Mouse (Mus musculus) heart, postnatal 25 days (tissue): ENCODE results near the gene Pde4d. TPM values are rescaled to one million over a fixed set of nuclear protein-coding genes. Genes with fewer than 3 reads are reported as not detected.

Experiments used
- DNase-seq: peaks from one replicate; pipeline ENCODE4 v3.0.0; 2022; ENCODE audit warnings: low spot score
- intact Hi-C: fragments of 180-260 bp; cut with DNase I; formaldehyde crosslinking; loops from one replicate; pipeline ENCODE4 v1.15.1; 2025
- total RNA-seq, 2 experiments: library from RNA; stranded (reverse); gene quantifications; 2 replicates each; pipeline ENCODE4 v1.2.3; 2021

Gene Pde4d
- total RNA-seq, 2 experiments from 2014 or later: 29.1 to 41.2 TPM

DNA sequence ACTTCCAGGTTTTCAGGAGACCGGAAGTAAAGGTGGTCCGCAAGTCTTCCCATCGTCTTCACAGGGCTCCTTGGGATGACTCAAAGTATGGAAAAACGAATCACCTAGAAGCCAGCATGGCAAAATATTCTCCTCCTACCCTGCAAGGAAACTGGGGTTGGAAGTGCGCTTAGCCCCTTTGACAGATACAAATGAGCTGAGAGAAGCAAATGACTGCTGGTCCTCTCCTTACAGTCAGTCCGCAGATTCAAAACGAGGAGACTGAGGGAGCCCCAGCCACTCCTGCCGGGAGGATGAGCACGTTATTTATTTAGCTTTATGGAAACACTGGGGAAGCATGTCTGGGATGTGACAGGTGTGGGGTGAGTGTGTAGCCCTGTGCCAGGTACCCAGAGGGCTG lies 1344.2 kb downstream of the Pde4d start:
- DNase-seq: no peak
- intact Hi-C loops: no loop called here

DNA sequence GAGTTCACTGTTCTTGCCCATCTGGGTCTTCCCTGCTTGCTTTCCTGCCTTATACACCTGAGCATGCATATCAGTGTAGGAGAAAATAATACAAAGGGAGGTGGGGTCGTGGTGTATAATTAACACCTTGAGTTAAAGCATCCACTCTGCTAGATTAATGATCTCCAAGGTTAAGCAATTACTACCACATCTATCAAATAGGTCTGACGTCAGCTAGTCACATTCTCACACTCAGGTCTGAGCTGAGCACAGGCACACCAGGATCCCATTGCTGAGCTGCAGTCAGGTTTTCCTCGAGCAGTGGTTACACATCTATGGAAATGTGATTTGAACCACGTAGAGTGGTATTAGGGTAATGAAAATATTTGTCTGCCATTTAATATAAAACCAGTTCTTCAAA lies 1348.9 kb downstream of the Pde4d start:
- DNase-seq: no peak
- intact Hi-C loops: no loop called here

DNA sequence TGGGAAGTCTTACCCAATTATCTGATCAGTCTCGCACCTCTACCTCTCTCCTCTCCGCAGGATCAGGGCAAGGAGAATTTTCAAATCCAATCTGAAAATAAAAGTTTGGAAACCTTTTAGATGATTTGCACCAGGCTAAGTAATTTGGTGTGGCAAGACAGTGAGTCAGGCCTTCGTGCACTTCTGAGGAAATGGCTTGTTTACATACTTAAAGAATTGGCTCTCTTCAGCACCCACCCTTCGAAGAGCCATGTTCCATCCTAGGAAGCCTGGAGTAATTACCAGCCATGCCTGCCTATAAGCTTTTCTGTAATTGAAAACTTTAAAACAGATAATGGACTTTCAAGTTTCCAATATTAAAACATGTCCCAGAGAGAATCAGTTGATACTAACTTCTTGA lies 1352.5 kb downstream of the Pde4d start:
- no peak for DNase-seq
- intact Hi-C loops: no loop called here

DNA sequence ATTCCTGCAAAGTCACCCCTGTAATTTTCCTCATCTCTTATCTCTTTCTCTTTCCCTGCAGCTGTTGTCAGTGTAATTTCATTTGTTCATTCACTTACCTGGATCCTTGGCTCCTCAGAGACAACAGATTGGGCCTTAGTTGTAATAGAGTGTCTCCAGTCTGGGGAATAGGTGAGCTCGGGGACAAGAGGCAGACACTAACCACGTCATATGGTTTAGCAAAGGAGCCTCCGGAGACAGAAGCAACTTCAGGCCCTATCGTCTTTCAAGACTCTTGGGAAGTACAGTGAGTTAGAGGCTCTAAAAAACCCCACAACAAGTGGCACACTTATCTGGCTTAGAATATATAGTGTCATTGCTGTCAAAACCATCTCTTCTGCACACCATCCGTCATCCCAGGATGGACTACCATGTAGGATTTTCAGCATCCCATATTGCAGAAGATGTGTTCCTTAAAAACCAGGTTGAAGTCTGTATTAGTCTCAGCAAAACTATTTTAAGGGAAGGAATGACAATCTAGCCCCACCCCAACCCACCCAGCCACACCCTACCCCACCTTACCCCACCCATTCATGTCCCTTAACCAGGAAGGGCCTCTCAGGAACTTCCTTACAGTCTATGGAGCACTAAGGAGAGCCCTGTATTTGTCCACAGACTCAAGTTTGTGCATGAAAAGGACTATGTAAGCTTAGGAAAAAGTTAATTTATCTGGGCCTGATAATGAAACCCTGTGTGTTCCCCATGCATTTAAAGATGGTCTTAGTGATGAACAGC lies 1356.6 kb downstream of the Pde4d start:
- intact Hi-C loops: no loop called here
- no peak for DNase-seq

DNA sequence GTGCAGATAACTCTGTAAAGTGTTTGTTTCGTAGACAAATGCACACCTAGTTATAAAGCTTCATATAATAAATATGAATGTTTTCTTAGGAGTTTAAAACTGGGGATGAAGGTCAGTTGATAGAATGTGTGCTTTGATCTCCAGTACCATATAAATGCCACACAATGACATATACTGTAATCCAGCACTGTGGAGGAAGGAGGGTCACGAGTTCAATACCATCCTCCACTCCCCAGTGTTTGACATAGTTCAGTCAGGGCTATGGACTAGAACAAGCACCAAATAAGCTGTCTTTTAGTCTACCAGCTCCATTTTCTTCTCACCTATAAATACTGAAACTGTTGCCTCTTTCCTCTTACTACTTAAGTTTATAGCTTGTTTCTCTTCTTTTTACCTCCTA lies 1357.3 kb downstream of the Pde4d start:
- no peak for DNase-seq
- intact Hi-C loops: no loop called here

DNA sequence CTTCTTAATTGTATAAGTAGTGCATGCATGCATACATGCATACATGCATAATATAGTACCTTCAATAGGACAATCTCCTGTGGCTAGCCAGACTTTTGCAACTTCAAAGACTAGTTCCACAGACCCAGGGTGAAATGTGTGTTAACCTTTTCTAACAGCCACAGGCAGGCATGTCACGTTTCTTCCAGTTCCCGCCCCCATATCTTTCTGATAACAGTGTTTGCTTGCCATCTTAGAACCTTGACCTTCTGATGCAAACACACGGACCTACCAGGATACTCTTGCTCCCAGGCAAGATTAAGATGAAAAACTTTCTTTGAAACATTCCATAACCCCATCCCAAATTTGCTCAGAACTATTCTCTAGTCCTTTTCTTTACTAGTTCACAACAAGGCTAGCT lies 1357.7 kb downstream of the Pde4d start:
- DNase-seq: no peak
- intact Hi-C loops: no loop called here

DNA sequence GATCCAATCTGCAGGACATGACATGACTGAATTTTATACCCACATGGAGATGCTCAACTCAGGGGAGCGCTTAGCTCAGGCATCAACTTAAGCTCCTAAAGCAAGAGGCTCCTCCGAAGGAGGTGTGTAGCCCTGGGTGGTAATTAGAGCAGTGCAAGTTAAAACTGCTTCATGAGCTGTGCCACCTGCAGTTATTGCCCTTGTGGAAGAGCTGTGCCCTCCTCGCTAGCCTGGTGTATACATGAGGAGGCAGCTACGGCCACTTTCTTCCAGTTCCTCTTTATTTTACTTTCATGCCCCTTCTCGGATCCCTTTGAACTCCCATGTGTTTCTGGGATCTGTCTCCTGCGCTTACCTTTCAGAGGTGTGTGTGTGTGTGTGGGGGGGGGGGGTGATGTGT lies 1358.3 kb downstream of the Pde4d start:
- intact Hi-C loops: no loop called here
- DNase-seq: no peak

DNA sequence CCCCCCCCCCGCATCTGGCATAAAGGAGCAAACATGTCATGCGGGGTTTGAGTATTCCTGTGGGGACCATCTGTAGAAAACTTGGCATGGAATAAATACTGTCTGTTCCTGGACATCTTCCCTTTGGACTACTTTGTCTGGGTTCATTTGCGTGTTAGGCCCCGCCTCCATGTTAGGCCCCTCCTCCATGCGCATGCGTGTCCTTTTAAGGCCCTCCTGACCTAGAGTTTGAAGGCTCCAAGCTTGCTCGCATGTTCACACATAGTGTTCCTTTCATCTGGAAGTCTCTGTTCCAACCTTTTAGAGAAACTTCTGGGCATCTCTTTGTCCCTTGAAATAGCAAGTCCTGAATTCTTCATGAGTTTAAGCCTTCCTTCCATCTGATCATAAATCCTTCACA lies 1359.2 kb downstream of the Pde4d start:
- DNase-seq: no peak

DNA sequence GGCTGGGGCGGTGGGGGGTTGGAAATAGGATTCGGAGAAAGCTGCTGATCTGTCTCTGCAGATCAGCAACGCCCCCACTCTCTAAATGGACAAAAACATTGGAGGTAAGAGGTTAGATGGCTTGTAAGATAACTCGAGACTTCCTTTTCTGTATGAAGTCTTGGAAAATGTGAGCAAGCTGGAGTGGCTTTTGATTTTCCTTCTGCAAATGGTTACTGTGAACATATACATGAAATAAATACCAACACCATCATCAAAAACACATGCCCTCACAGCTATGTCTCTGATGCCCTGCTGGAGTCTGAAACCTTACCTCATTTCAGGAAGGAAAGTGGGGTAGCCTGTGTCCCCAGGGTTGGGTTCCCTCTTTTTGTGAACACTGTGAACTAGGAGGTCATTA lies 1359.9 kb downstream of the Pde4d start:
- intact Hi-C loops: no loop called here
- DNase-seq: no peak

More for the DNA sequence above, 1359.2 kb downstream of the Pde4d start:
- intact Hi-C loops: no loop called here

DNA sequence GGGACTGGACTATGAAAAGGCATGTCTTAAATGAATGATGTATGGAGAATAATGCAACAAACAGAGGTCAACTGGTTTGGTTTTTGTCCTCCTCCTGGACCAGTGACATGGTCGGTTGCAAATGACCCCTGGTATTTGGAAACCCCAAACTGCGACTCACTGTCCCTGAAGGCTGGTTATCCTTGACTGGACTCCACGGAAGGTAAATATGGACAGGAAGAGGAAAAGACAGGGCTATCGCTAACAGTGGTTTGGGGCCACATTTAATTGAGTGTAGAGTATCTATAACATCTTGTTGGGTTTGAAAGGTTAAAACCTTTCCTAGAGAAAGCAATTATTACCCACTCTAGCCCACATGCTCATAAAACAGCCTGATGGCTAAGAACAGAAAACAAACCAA lies 1364.2 kb downstream of the Pde4d start:
- no peak for DNase-seq
- intact Hi-C loops: no loop called here

DNA sequence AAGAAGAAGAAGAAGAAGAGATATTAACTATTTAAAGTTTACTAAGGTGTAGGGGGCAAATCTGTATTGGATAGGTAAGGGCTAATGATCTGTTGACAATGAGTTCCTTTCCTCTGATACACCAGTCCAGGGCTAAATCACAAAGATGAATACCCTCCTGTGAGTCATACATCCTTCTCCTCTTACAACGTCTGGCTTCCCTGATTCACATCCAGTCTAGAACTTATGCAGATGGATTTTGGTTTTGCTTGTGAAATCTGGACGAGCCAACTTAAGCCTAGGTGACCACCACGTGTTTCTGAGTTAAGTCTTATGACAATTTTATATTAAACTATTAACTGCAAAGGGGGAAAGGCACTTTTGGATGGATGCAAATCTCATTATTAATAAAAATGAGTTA lies 1369.3 kb downstream of the Pde4d start:
- intact Hi-C loops: no loop called here
- DNase-seq: no peak

DNA sequence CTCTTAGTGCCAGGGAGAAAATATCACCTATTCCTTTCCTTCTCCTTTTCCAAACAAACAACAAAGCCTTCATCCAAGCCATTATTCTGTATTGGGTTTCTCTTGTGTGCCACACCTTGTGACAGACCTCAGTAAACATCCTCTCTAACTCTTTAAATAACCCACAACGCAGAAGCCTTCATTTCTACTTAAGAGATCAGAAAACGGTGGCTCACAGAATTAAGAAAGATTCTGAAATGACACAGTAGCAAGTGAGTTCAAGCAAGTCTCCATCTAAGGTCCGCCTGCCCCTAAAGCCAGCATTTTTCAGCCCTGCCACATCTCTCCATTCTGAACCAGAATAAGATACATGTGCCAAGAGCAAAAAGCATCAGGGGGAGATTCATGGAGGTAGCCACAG lies 1370.4 kb downstream of the Pde4d start:
- intact Hi-C loops: no loop called here
- DNase-seq: no peak

DNA sequence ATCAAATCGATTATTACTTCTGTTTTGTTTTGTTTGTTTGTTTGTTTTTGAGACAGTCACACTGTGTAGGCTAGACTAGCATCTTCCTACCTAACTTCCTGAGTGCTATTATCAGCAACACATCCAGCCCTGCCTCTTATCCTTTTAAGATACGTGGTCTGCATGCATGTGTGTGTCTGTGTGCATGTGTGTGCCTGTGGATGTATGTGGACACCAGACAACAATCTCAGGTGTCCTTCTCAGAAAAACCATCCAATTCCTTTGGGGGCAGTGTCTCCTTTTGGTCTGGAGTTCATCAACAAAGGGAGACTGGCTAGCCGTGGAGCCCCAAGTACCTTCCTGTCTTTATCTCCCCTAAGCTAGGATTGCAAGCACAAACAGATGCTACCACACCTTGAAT lies 1371.1 kb downstream of the Pde4d start:
- intact Hi-C loops: no loop called here
- no peak for DNase-seq

DNA sequence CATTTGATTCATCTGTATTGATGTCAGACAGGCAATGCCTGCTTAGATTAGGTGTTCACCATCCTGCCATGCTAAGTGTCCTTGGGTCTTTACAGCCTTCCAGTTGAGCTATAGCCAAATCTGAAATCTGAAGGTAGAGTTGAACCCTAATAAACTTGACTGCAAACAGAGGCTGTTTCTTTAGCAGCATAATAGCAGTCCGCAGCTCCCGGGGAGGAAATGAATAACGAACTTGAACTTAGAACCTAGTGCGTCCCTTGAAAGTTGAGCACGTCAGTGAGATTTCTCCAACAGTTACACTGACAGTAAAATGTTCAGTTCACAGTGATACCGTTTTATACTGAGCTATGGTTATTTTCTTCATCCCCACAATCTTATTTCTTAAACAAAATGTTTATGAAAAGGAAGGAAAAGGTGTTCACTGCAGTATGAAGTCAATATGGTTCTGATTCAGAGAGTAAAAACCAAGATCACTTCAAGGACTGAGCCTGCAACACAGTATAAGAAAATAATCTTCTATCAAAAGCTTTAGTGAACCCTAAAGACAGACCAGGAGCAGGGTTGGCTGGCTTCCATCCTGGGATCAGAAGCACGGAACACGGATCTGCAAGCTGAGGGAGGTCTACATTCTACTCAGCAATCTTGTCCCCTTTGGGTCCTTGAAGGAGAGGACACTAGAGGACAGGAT lies 1372.1 kb downstream of the Pde4d start:
- DNase-seq: no peak
- intact Hi-C loops: loop anchor here (2.0 kb wide), 2 partner anchors 45 to 81 kb away; no protein-coding TSS in a partner anchor

DNA sequence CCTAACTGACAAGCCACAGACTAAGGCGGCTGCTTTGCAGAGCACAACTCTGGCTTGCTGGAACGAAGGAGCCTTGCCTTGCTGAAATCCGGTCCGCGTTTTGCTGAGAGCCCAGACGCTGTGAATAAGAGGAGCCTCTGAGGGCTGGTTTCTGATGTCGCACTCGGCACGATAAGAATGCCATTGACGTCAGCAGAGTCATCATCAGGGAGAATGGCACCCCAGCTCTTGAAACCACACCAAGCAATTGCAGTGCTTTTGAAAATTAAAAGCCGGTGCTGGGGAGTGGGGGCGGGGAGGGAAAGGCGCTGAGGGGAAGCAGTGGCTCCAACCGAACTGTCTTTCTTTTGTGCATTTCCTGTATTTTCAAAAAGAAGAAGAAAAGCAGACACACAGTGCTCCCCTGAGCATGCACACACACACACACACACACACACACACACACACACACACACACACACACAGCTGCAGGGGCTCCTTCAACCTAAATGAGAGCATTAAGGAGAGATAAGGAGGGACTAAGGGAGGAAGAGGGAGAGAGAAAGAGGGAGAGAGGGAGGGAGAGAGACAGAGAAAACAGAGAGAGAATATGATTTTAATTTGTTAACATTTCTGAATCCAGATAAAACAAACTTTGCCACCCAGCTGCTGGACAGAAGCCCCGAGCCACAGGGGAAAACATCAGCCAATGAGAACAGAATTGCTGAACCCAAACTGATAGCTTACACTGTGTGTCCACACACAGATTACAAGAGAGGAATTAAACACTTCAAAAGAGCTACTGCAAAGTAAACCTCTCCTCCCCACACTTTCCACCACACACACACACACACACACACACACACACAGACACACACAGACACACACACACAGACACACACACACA lies 1372.9 kb downstream of the Pde4d start:
- DNase-seq: peak; percentile 85
- intact Hi-C loops: loop anchor here (2.0 kb wide), 2 partner anchors 46 to 80 kb away; no protein-coding TSS in a partner anchor

DNA sequence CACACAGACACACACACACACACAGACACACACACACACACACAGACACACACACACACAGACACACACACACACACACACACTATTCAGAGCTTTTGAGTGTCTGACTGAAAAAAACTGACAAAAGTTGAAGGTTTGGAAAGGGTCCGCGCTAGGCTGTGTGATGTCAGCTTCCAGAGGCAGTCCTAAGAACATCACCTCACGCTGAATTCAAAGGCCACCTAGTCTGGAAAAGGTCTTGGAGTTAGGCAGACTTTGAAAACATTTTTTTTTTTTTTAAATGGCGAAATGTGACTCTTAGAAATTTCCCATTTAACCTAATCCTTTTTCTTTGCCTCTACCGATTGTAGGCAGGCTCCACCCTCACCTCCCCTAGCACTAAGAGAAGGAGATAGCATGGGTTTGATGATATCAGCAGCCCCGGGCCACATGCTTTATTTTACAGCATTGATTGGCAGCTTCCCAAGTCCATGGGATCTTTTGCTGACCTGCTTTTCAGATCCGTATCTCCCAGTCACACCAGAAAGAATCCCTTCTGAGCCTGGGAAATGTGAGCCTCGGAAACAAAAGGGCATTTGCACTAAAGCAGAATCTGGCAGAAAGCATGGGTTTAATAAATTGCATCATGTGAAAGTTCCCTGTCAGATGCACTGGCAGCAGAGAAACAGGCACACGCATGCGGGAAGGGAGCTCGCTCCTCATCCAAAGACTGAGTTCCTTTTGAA lies 1373.7 kb downstream of the Pde4d start:
- intact Hi-C loops: loop anchor here (2.0 kb wide), 2 partner anchors 47 to 79 kb away; no protein-coding TSS in a partner anchor
- DNase-seq: no peak

DNA sequence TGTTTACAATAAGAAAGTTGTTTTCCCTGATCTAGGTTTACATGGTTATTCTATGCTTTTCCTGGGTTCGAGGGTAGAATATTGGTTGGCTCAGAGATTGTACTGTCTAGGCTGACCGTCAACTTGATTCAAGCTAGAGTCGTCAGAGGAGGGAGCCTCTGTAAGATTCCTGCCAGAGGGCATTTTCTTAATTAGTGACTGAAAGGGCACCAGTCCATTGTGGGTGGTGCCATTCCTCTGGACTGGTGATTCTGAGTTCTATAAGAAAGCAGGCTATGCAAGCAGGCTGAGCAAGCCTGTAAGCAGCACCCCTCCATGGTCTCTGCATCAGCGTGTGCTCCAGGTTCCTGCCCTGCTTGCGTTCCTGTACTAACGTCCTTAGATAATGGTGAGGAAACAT lies 1376.1 kb downstream of the Pde4d start:
- intact Hi-C loops: no loop called here
- no peak for DNase-seq

DNA sequence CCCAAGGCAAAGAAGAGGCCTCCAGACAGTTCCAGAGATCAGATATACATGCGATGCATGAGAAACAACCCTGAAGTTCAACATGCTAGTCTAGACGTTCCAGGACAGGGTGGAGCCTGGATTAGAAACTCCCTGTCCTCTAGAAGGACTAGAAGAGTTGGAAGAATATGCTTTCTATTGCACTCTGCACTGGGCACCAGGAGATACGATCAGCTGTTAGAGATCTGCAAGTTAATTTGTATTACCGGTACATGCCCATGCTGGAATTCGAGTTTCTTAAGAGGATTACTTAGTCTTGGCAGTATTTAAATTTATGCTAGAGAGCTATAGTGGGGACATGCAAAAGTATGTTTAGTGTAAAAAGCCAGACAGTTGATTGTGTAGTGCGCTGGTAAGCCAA lies 1377.6 kb downstream of the Pde4d start:
- intact Hi-C loops: no loop called here
- no peak for DNase-seq

DNA sequence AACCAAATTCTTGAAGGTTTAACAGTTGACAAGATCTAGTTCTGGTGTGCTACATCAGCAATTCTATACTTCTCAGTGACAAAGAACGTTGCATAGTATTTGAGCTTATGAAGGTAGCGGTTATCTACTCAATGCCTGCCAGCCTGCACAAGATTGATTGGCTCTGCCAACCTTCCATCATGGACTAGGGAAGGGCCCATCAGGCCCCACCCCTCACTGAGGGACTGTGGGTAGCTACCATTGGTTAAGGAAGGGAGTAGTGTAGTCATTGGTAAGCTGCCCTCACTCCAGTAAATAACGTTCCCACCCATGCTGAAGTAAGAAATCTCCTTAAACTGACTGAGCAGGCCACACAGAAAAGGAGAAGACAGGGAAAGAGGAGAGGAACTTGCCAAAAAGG lies 1378.2 kb downstream of the Pde4d start:
- intact Hi-C loops: no loop called here
- no peak for DNase-seq

DNA sequence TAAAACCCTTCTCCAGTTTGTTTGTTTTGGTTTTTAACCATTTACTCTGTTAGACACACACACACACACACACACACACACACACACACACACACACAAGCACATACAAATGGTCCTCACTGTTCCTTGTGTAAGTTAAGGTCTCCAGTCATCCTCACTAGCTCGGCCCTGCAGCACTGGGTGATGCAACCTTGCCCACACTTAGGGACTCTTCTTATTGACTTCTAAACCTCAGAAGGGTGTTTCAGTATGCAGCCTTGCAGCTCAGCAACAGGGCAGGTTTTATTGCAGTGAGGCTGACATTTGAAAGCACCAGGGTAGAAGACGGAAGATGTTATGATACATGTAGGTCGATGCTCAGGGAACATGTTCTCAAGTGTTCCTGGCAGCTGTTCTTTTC lies 1379.7 kb downstream of the Pde4d start:
- DNase-seq: no peak

More for the DNA sequence above, 1379.7 kb downstream of the Pde4d start:
- intact Hi-C loops: no loop called here
